Mouse (Mus musculus): Measurements from ENCODE around the gene Ptprf. TPM values are rescaled to one million over a fixed set of nuclear protein-coding genes. Genes with fewer than 3 reads are reported as not detected.
A peak's percentile ranks its signal among the peaks of the same experiment; 100 is the strongest.

The Ptprf gene
- polyA plus RNA-seq, 1 experiment from 2014 or later, result 78.9 TPM

- 14% methylated on average over 17 of the region's 17 CpGs for WGBS
- Histone ChIP-seq H3K9me3 (replicated peaks; ENCODE audit: control insufficient read depth, low read length, poor library complexity, severe bottlenecking) (no peaks in the 10 kb centered on the region), H3K9ac (ENCODE audit: low read depth, low read length) (peak overlapping the region; percentile 57), H3K27ac (ENCODE audit: low read length) (peak overlapping the region; percentile 97), H3K36me3 (ENCODE audit: control insufficient read depth, insufficient read depth, low read length) (peaks cover 17% of the 10 kb centered on the region), H3K27me3 (ENCODE audit: control insufficient read depth, insufficient read depth, low read depth, low read length) (no peaks in the 10 kb centered on the region), H3K4me2 (ENCODE audit: low read length) (peak overlapping the region; percentile 77), H3K4me1 (ENCODE audit: control insufficient read depth, insufficient read depth, low read length) (peaks cover 17% of the 10 kb centered on the region), H3K4me3 (ENCODE audit: low read depth, low read length) (peak overlapping the region; percentile 53)
- ATAC-seq, result peak; percentile 3; the same call in 1 of the 2 replicates
Observed at GRCm38 (mm10) chr4:118180301-118181080, 110.7 kb downstream of the Ptprf start.

DNA sequence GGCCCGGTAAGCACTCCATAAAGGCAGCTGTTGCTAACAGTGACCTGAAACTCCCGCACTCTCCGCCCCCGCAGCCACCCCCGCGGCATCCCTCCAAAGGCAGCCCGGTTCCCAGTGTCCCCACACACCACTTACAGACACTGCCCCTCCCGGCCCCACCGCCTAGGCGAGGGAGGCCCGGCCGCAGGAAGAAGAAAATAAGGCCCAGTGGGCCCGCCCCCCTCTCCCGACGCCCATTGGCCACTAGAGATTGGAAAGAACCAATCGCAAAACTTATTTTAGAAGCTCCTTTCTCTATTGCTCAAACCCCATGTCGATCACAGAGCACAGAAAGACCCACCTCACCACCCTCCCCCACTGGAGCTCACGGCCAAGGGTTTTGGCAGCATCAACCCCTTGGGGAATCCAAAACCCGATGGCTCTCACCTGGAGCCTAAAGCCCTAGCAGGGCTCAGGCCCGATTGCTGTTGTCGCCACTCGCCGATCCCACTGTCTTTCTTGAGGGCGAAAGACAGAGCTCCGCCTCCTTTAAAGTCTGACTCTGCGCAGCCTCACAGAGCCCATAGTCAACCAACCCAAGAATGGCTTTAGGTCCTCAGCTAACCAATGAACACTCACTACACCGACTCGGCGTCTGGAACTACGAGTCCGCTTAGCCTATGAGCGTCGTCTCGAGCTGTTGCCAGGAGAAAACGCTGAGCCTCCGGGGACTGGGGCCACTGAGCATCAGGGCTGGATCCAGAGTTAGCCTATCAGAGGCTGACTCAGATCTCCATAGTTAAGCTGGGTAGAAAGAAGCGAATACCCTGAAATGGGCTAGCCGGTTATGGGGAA, 111.5 kb downstream of the Ptprf start, which contains the start of gene Kdm4a:
Kdm4a (minus strand) TSS at position 577 of the 834 bp plus-strand sequence.
- Histone ChIP-seq H3K36me3 (ENCODE audit: control insufficient read depth, insufficient read depth, low read length) (peaks cover 23% of the 10 kb centered on the region), H3K27ac (ENCODE audit: low read length) (peak within 1 kb of the TSS; percentile 97), H3K4me2 (ENCODE audit: low read length) (peak within 1 kb of the TSS; percentile 79), H3K4me3 (ENCODE audit: low read depth, low read length) (peak within 1 kb of the TSS; percentile 53), H3K9ac (ENCODE audit: low read depth, low read length) (peak within 1 kb of the TSS; percentile 65), H3K9me3 (replicated peaks; ENCODE audit: control insufficient read depth, low read length, poor library complexity, severe bottlenecking) (no peaks in the 10 kb centered on the region), H3K27me3 (ENCODE audit: control insufficient read depth, insufficient read depth, low read depth, low read length) (no peaks in the 10 kb centered on the region), H3K4me1 (ENCODE audit: control insufficient read depth, insufficient read depth, low read length) (peaks cover 17% of the 10 kb centered on the region)
- under 1% methylated on average over 38 of the region's 38 CpGs for WGBS
- ATAC-seq, result peak; percentile 100

GRCm38 (mm10) chr4:118178952-118179466, 112.2 kb downstream of the Ptprf start:
- Histone ChIP-seq H3K4me1 (ENCODE audit: control insufficient read depth, insufficient read depth, low read length) (peaks cover 17% of the 10 kb centered on the region), H3K9ac (ENCODE audit: low read depth, low read length) (peak overlapping the region; percentile 65), H3K4me3 (ENCODE audit: low read depth, low read length) (peak overlapping the region; percentile 53), H3K36me3 (ENCODE audit: control insufficient read depth, insufficient read depth, low read length) (peaks cover 27% of the 10 kb centered on the region), H3K4me2 (ENCODE audit: low read length) (peak overlapping the region; percentile 79), H3K9me3 (replicated peaks; ENCODE audit: control insufficient read depth, low read length, poor library complexity, severe bottlenecking) (no peaks in the 10 kb centered on the region), H3K27ac (ENCODE audit: low read length) (peak overlapping the region; percentile 97), H3K27me3 (ENCODE audit: control insufficient read depth, insufficient read depth, low read depth, low read length) (no peaks in the 10 kb centered on the region)
- WGBS, result under 1% methylated on average over 12 of the region's 12 CpGs
- ATAC-seq, result no peak

- no peak for ATAC-seq
- no peak overlapping the region for H3K27ac ChIP-seq (ENCODE audit: low read length)
- no peaks in the 10 kb centered on the region for H3K27me3 ChIP-seq (ENCODE audit: control insufficient read depth, insufficient read depth, low read depth, low read length)
- H3K4me3 ChIP-seq (ENCODE audit: low read depth, low read length), result no peak overlapping the region
- peaks cover 76% of the 10 kb centered on the region for H3K36me3 ChIP-seq (ENCODE audit: control insufficient read depth, insufficient read depth, low read length)
- no peaks in the 10 kb centered on the region for H3K9me3 ChIP-seq (replicated peaks; ENCODE audit: control insufficient read depth, low read length, poor library complexity, severe bottlenecking)
- H3K4me2 ChIP-seq (ENCODE audit: low read length), result no peak overlapping the region
- WGBS, result 91% methylated on average over 12 of the region's 12 CpGs
- no peak overlapping the region for H3K9ac ChIP-seq (ENCODE audit: low read depth, low read length)
- H3K4me1 ChIP-seq (ENCODE audit: control insufficient read depth, insufficient read depth, low read length), result no peaks in the 10 kb centered on the region
Observed at GRCm38 (mm10) chr4:118172461-118172860, 118.7 kb downstream of the Ptprf start.

DNA sequence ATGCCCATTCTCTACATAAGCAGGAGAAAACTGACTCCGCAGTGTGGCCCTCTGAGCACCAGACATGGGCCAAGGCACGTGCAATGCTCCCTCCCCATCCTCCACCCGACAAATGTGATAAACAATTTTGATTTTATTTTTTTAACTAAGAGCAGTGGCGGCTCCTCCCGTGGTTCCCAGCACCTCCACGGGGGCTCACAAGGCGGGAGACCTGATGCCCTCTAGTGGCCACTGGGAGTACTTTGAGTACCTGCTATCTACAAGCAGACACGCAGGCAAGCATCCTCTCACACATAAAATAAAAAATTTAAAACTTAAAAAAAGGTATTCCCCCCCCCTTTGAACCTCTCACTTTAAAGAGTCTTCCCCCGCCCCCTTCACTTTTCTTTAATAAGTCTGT, 120.2 kb downstream of the Ptprf start:
- peaks cover 79% of the 10 kb centered on the region for H3K36me3 ChIP-seq (ENCODE audit: control insufficient read depth, insufficient read depth, low read length)
- H3K4me2 ChIP-seq (ENCODE audit: low read length), result no peak overlapping the region
- H3K9me3 ChIP-seq (replicated peaks; ENCODE audit: control insufficient read depth, low read length, poor library complexity, severe bottlenecking), result no peaks in the 10 kb centered on the region
- H3K4me1 ChIP-seq (ENCODE audit: control insufficient read depth, insufficient read depth, low read length), result no peaks in the 10 kb centered on the region
- 88% methylated on average over 9 of the region's 9 CpGs for WGBS
- H3K27me3 ChIP-seq (ENCODE audit: control insufficient read depth, insufficient read depth, low read depth, low read length), result no peaks in the 10 kb centered on the region
- no peak for ATAC-seq
- no peak overlapping the region for H3K9ac ChIP-seq (ENCODE audit: low read depth, low read length)
- H3K4me3 ChIP-seq (ENCODE audit: low read depth, low read length), result no peak overlapping the region
- H3K27ac ChIP-seq (ENCODE audit: low read length), result no peak overlapping the region

DNA sequence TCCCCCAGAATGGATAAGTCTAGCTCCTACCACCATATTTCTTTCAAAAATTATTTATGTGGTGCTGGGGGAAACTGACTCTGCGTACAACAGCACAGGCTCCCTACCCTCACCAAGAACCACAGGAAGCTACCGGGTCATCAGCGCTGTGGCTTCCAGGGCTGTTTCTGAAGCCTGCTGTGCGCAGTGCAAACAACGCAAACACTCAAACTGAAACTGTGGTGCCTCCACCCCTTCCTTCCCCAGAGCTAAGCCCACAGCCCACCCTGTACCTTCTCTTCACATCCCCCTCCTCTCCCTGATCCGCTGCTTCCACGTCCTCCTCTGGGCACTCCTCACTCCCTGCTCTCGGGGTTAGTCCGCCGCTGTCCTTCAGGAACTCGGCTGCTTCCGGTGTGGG, 129.1 kb downstream of the Ptprf start:
- Histone ChIP-seq H3K9me3 (replicated peaks; ENCODE audit: control insufficient read depth, low read length, poor library complexity, severe bottlenecking) (no peaks in the 10 kb centered on the region), H3K36me3 (ENCODE audit: control insufficient read depth, insufficient read depth, low read length) (peaks cover 80% of the 10 kb centered on the region), H3K4me3 (ENCODE audit: low read depth, low read length) (no peak overlapping the region), H3K4me1 (ENCODE audit: control insufficient read depth, insufficient read depth, low read length) (no peaks in the 10 kb centered on the region), H3K27ac (ENCODE audit: low read length) (no peak overlapping the region), H3K4me2 (ENCODE audit: low read length) (no peak overlapping the region), H3K9ac (ENCODE audit: low read depth, low read length) (no peak overlapping the region), H3K27me3 (ENCODE audit: control insufficient read depth, insufficient read depth, low read depth, low read length) (no peaks in the 10 kb centered on the region)
- WGBS, result 94% methylated on average over 12 of the region's 12 CpGs
- no peak for ATAC-seq

Small RNA genes lying within 50 kb of the gene (microRNA-seq; reads per million reads assigned to microRNA genes)
- gene Mir7226, result 5.0 reads per million, percentile 24 among the genes with 10 or more reads in this experiment

Other genes with a start within 250 kb of the Ptprf start
- 13.2 and 13.8 TPM in 2 replicates for gene St3gal3, start 156.5 kb downstream of the Ptprf start, polyA plus RNA-seq (2015; fragmentation: Nextera tagmentation; extraction: Ambion mirVana)
- 42.1 and 50.4 TPM in 2 replicates for gene Kdm4a, start 111.4 kb downstream of the Ptprf start, polyA plus RNA-seq (2015; fragmentation: Nextera tagmentation; extraction: Ambion mirVana)
- gene Szt2, start 117.9 kb upstream of the Ptprf start, polyA plus RNA-seq (2015; fragmentation: Nextera tagmentation; extraction: Ambion mirVana), result 8.7 and 10.3 TPM in 2 replicates
- gene Med8, start 117.9 kb upstream of the Ptprf start, polyA plus RNA-seq (2015; fragmentation: Nextera tagmentation; extraction: Ambion mirVana), result 101 TPM in 2 replicates
- gene Elovl1, start 136.7 kb upstream of the Ptprf start, polyA plus RNA-seq (2015; fragmentation: Nextera tagmentation; extraction: Ambion mirVana), result 25.1 and 26.1 TPM in 2 replicates
- 22.6 and 27.6 TPM in 2 replicates for gene Cdc20, start 145.9 kb upstream of the Ptprf start, polyA plus RNA-seq (2015; fragmentation: Nextera tagmentation; extraction: Ambion mirVana)
- gene Mpl, start 166.1 kb upstream of the Ptprf start, polyA plus RNA-seq (2015; fragmentation: Nextera tagmentation; extraction: Ambion mirVana), result 0.11 TPM in 1 of 2 replicates, not detected in the other
- 13.1 and 14.4 TPM in 2 replicates for gene Tie1, start 198.7 kb upstream of the Ptprf start, polyA plus RNA-seq (2015; fragmentation: Nextera tagmentation; extraction: Ambion mirVana)
- not detected in 2 replicates for gene 2610528J11Rik, start 235.6 kb upstream of the Ptprf start, polyA plus RNA-seq (2015; fragmentation: Nextera tagmentation; extraction: Ambion mirVana)